Mouse (Mus musculus) left cerebral cortex, postnatal 4 days (tissue): ENCODE results near the gene Btbd1. TPM values are rescaled to one million over a fixed set of nuclear protein-coding genes. Genes with fewer than 3 reads are reported as not detected.
A peak's percentile ranks its signal among the peaks of the same experiment; 100 is the strongest.

Experiments
- DNase-seq: peaks from one replicate; pipeline ENCODE4 v3.0.0-alpha.2; 2022
- intact Hi-C: fragments of 180-260 bp; cut with DNase I; formaldehyde crosslinking; loops from one replicate; pipeline ENCODE4 v1.15.1; 2025
- total RNA-seq, 2 experiments: library from RNA; stranded (reverse); gene quantifications; 2 replicates each; pipeline ENCODE4 v1.2.3; 2021

Gene Btbd1
- total RNA-seq, 2 experiments from 2014 or later, result 130 to 133 TPM

DNA sequence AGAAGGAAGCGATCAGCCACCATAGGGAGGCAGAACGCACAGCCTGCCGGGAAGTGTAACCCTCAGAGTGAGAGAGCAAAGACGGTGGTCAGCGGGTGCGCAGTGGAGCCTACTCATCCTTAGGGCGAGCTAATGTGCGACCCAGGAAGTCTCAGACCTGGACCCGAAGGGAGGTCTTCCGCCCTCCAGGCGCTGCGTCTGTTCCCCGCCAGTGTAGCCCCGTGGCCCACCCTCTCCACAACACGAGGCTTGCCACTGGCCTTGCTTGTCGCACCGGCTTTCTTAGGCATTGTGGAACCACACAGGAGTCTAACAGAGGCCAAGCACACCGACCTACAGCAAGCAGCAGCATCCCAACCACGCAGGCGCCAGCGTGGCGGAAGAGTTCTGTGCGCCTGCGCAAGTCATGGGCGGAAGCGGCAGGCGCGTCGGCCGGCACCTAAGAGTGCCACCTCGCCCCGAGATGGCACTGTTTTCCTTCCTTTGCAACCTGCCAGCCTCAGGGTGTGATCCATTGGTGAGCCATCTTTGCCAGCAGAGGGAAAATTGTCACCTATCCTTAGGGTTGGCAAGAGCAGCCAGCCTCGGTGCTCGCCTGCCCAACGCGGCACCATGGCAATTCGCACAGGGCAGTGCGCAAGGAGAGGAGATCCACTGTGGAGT, 40.0 kb downstream of the Btbd1 start, which contains the start of gene 3110040N11Rik:
Gene 3110040N11Rik (minus strand): TSS at position 384 of the 663 bp plus-strand sequence.
- intact Hi-C loops, result loop anchor here (10.0 kb wide), 1 partner anchor 324 kb away; no protein-coding TSS in a partner anchor
- DNase-seq, result peak; percentile 88

DNA sequence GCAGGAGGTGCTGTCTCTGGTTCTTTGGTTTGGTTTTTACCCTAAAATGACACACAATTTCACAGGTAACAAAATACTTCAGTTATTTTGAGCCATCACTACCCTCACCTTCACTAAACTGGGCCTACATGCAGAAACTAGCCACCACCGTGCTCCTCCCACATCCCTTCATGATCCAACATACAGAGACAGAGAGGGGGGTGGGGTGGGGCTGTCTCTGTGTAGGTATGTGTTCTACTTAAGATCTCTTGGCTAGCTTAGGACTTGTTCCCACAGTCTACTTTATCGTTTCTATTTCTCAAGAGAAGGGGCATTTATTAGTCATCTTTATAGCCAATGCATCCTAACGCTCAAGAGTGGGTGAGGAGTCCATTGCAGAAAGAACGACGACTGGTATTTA, 40.7 kb downstream of the Btbd1 start:
- peak; percentile 32 for DNase-seq
- intact Hi-C loops, result loop anchor here (10.0 kb wide), 1 partner anchor 324 kb away; no protein-coding TSS in a partner anchor

DNA sequence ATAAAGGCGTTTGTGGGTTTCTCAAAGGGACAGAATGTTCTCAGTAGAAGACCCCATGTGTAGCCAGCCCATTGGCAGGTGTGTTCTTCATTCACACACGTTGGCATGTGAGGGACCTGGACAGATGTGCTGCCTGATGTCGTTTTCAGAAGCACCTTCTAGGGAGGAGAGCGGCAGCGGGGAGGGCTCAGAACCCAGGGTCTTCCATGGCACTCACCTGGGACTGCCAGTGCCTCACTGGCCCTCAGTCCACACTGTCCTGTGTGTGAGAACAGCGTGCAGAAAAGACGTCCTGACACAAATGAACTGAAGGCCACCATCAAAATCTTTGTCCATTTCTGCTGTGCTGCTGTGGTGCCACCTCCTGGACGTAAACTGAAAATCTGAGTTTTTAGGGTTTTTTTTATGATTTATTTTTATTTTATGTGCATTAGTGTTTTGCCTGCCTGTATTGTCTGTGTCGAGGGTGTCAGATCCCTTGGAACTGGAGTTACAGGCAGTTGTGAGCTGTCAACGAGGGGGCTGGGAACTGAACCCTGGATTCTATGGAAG, 51.5 kb downstream of the Btbd1 start:
- intact Hi-C loops, result loop anchor here (10.0 kb wide), 1 partner anchor 613 kb away; no protein-coding TSS in a partner anchor
- no peak for DNase-seq

DNA sequence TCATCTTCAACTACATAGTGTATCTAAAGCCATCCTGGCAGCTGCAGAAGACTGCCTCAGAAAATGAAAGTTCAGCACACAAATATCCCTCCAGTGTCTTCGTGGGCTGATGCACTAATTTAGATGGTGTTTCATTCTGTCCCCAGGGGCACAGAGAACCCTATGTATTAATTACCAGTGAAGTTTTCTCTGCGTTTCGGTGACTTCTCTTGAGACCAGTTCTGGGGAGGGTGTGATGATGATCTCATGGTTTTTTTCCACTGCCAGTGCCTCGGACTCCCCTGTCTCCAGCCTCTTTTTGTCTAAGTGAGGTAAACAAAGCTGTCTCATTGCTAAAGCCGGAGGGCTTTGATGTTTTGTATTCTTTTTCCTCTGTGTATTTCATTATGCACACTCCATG, 53.9 kb downstream of the Btbd1 start:
- DNase-seq, result no peak
- intact Hi-C loops, result loop anchor here (10.0 kb wide), 1 partner anchor 611 kb away; no protein-coding TSS in a partner anchor

DNA sequence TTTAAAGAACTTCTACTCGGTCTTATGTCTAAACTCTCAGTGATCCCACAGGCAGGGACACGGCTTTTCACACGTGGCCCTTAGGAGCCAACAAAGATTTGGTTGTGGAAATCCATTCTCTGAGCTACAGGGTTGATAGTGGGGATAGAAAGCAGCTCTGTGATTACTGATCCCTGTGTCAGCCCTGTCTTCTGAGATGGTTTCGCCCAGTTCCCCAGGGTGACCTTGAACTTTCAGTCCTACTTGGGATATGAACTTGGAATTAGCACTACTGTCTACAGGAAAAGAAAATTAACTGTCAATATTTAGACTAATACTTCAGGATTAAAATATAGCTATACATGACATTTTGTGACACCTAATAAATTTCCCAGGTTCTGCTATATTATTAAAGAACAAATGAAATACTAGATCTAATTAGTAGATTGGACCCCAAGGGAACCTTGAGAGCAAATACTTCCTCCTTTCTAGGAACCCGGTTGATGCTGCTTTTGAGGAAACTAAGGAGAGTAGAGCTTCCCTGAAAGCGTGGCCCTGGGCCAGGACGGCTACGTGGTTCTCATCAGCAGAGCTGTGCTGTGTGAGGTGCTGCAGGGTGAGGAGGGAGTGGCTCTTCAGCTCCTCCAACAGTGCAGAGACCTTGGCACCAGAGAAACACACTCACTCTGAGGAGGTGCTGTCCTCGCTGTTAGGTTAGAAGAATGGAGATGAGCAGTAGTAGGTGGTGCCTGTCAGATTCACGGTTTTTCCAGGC, 56.3 kb downstream of the Btbd1 start:
- no peak for DNase-seq
- intact Hi-C loops, result loop anchor here (10.0 kb wide), 1 partner anchor 608 kb away; no protein-coding TSS in a partner anchor

DNA sequence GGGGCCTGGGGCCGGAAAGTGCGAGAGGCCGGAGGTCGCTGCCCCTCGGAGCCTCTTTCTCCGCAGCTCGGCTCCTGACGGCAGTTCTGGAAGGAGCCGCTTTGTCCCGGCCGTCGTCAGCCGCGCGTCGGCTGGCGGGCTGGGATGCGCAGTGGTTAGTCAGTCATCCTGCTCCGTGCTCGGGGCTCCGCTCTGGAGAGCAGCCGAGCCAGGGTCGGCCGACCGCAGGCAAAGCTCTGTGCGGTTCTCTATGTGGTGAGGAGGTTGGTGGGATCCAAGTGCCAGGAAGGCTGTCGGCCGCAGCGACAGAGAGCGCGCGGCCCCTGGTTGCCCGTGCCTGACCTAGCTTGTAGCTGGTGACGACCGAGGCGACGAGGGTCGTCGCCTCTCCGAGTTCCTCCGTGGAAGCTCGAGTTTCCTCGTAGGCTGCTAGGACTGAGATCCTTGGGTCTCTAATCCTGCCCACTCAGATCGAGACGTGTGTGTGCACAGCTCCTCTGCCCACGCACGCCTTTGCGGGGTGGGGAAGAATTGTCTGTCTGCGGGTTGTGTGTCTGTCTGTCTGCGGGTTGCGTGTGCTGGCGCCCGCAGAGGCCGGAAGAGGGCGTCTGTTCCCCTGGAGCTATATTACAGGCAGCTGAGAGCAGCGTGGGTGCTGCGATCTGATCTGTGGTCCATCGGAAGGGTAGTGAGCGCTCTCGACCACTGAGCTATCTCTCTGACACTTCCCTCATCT, 66.0 kb downstream of the Btbd1 start:
- DNase-seq, result peak; percentile 12
- intact Hi-C loops, result loop anchor here (10.0 kb wide), 1 partner anchor 188 kb away; the partner anchor contains the start of gene Whamm

DNA sequence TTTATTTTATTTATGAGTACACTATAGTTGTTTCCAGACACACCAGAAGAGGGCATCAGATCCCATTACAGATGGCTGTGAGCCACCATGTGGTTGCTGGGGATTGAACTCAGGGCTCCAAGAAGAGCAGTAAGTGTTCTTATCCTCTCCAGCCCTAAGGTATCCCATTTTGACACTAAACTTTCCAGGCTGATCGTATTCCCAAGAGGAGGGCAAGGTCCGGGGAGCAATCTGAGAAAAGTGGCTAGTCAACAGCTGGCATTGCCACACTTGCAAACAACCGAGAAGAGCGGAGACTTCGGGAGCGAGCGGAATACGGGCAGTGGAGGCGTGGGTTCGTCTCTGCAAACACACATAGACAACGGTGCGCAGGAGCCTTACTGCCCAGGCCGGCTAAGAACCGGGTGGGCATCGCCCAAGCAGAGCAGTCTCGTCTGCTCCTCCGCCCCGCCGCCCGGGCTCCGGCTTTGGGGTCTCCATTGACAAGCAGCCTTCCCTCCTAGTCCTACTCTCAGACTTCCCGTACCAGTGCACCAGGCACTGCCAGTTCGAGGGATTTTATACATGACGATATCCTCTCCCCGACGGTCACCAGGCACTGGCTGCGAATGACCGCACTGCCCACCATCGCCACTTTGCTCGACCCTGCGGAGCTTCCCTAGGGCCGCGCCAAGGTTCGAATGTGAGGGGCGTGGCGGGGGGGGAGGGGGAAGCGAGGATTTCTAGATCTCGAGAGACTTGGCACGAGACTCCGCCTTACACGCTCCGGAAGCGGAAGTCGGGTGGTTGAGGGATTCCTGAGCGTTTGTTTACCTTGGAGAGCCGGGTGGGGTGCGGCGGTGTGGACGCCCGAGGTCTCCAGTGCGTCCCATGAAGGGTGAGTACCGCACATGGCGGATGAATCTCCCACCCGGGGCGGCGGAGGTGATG, 66.8 kb downstream of the Btbd1 start, which contains the start of gene Ramac:
Gene Ramac (plus strand): TSS at position 746 of the 930 bp plus-strand sequence.
- intact Hi-C loops, result loop anchor here (10.0 kb wide), 1 partner anchor 188 kb away; the partner anchor contains the start of gene Whamm
- peak; percentile 95 for DNase-seq

DNA sequence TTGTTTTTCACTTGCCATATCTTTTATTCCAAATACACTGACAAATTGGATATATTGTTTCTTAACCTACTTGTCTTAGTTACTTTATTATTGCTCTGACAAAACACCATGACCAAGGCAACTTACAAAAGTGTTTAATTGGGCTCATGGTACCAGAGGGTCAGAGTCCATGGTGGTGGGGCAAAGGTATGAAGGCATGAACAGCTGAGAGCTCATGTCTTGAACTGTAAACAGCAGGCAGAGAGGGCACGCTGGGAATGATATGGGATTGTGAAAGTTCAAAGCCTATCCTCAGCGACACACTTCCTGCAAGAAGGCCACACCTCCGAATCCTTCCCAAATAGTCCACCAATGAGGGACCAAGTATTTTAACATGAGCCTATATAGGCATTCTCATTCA, 81.3 kb downstream of the Btbd1 start:
- DNase-seq, result no peak
- intact Hi-C loops, result no loop called here

DNA sequence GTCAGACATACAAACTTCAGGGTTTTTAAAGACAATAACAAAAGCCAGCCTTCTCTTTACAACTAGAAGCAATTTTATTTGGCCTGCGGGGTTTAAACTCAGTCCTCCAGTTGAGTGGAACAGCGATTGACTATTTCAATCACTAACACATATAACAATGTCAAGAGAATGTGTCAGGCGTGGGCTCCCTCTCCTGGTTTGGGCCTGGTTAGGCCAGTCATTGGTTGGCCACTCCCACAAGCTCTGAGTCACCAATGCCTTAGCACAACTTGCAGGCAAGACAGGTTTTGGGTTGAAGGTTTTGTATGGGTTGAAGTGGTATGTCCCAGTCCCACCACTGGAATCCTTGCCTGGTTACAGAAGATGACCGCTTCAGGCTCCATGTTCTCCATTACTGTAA, 85.1 kb downstream of the Btbd1 start:
- DNase-seq, result peak; percentile 48
- intact Hi-C loops, result no loop called here

Other genes starting within 250 kb of the Btbd1 start
- 10 to 100 TPM; 51.8 to 54.3 TPM for gene Homer2, start 121.9 kb downstream of the Btbd1 start, total RNA-seq
- gene Ramac, start 66.5 kb downstream of the Btbd1 start, total RNA-seq, result 10 to 100 TPM; 54.5 to 61.9 TPM
- 10 to 100 TPM; 41.1 to 49.1 TPM for gene 3110040N11Rik, start 40.0 kb downstream of the Btbd1 start, total RNA-seq
- gene Gm10160, start 26.4 kb upstream of the Btbd1 start, total RNA-seq, result not detected
- gene Tm6sf1, start 29.6 kb upstream of the Btbd1 start, total RNA-seq, result 10 to 100 TPM; 13.9 to 14.1 TPM
- 100 to 1,000 TPM; 124 to 126 TPM for gene Hdgfl3, start 105.0 kb upstream of the Btbd1 start, total RNA-seq
- gene Bnc1, start 162.9 kb upstream of the Btbd1 start, total RNA-seq, result not detected